Mouse (Mus musculus) G1E (cell line): ENCODE measurements around the gene Klhl2. TPM values are rescaled to one million over a fixed set of nuclear protein-coding genes. Genes with fewer than 3 reads are reported as not detected.

ENCODE experiments used
- ATAC-seq: 2 replicates; pipeline ENCODE4 v1.8.0; 2016; ENCODE audit warnings: mild to moderate bottlenecking; ENCODE audit not compliant: insufficient number of reproducible peaks, poor library complexity, low FRiP score, severe bottlenecking; ENCODE audit errors: extremely low read depth
- DNase-seq: peaks from one replicate; pipeline ENCODE4 v3.0.0; 2012; ENCODE audit warnings: low spot score
- H3K27me3 ChIP-seq: 2 replicates; pipeline ENCODE4 v1.6.1; 2012; ENCODE audit warnings: mild to moderate bottlenecking, low read length, inconsistent platforms; ENCODE audit not compliant: insufficient read depth
- H3K36me3 ChIP-seq: replicated peaks from 2 replicates; pipeline ENCODE3; 2012; ENCODE audit warnings: mild to moderate bottlenecking, inconsistent platforms
- H3K4me1 ChIP-seq: 2 replicates; pipeline ENCODE4 v1.6.1; 2012; ENCODE audit warnings: low read depth, low read length, inconsistent platforms, mixed read lengths; ENCODE audit not compliant: insufficient read depth
- H3K4me3 ChIP-seq: 2 replicates; pipeline ENCODE4 v1.5.1; 2012; ENCODE audit warnings: low read depth, mild to moderate bottlenecking, inconsistent platforms, low read length, moderate library complexity, mixed read lengths
- H3K9me3 ChIP-seq: replicated peaks from 2 replicates; pipeline ENCODE4 v1.6.1; 2012; ENCODE audit warnings: inconsistent platforms
- CTCF ChIP-seq: IDR thresholded peaks from 2 replicates; pipeline ENCODE4 v1.5.1; 2012; ENCODE audit warnings: low read depth, low read length, inconsistent platforms, mixed read lengths
- GATA1 ChIP-seq: IDR thresholded peaks from 2 replicates; pipeline ENCODE4 v1.6.1; 2012; ENCODE audit warnings: borderline replicate concordance, low read length, inconsistent platforms, mixed read lengths
- GATA2 ChIP-seq: IDR thresholded peaks from 2 replicates; pipeline ENCODE4 v1.6.1; 2012; ENCODE audit warnings: low read depth, low read length, inconsistent platforms, borderline replicate concordance
- POLR2AphosphoS5 ChIP-seq: IDR thresholded peaks from 2 replicates; pipeline ENCODE4 v1.6.1; 2012; ENCODE audit warnings: low read depth, low read length, inconsistent platforms; ENCODE audit not compliant: insufficient replicate concordance
- TAL1 ChIP-seq: conservative IDR thresholded peaks from 2 replicates; pipeline ENCODE4 v1.6.1; 2012; ENCODE audit warnings: low read depth, low read length, inconsistent platforms, mixed read lengths
- polyA plus RNA-seq: library from polyadenylated mRNA; stranded (reverse); fragments of >175 nt; gene quantifications from 2 replicates; pipeline ENCODE4 v1.2.3, GENCODE M21; 2012
- total RNA-seq, 2 experiments: library from RNA; stranded (forward) in 1 of 2; stranded (reverse) in 1 of 2; fragments of 200-1000 nt in 1 of 2; fragments of >200 nt in 1 of 2; fragmentation: Nextera tagmentation in 1 of 2; gene quantifications; 2 replicates each; pipeline ENCODE4 v1.2.3; 2014 to 2017

Gene Klhl2
- total and polyA plus RNA-seq, 3 experiments = 4.2 to 14.2 (median 8.6) TPM

GRCm38 (mm10) chr8:64826461-64826860 lies 23.4 kb downstream of the Klhl2 start:
- Histone ChIP-seq H3K4me3 (no peak overlapping the region), H3K36me3 (peaks cover 83% of the 10 kb centered on the region), H3K9me3 (no peaks in the 10 kb centered on the region), H3K27me3 (no peaks in the 10 kb centered on the region), H3K4me1 (no peaks in the 10 kb centered on the region; the same call in 1 of the 2 replicates)
- no peak for ATAC-seq
- no peak for DNase-seq
- TF ChIP-seq GATA2 = no peak
- TF ChIP-seq POLR2AphosphoS5 = no peak
- TF ChIP-seq GATA1 = no peak

DNA sequence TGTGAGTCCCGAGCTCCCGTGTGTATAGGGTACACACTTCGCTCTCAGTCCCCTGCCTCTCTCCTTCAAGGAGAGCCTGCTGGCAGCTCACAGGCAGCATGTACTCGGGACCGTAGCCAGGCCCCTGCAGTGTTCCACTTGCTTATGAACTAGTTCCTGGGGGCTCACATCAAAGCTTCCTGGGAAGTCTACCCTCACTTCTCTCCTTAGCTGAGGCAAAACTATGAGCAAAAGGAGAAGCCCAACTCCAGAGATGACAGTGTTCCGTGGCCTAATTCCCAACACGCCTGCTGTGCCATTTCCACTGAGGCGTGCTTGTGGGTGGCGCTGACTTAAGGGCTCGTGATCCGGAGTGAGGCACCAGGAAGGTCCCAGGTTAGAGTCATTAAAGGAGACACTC lies 25.9 kb downstream of the Klhl2 start:
- H3K36me3 ChIP-seq = peaks cover 78% of the 10 kb centered on the region

GRCm38 (mm10) chr8:64820940-64821339 lies 28.9 kb downstream of the Klhl2 start:
- ATAC-seq (no peak), DNase-seq (no peak)
- H3K9me3 ChIP-seq = no peaks in the 10 kb centered on the region
- H3K36me3 ChIP-seq = peaks cover 64% of the 10 kb centered on the region
- no peaks in the 10 kb centered on the region for H3K4me1 ChIP-seq
- H3K27me3 ChIP-seq = no peaks in the 10 kb centered on the region
- TF ChIP-seq POLR2AphosphoS5 (no peak), GATA2 (no peak), TAL1 (no peak), CTCF (no peak)
- H3K4me3 ChIP-seq = no peak overlapping the region

More for the DNA sequence above, 25.9 kb downstream of the Klhl2 start:
- ATAC-seq (no peak), DNase-seq (no peak)
- Histone ChIP-seq H3K4me3 (no peak overlapping the region), H3K9me3 (no peaks in the 10 kb centered on the region), H3K27me3 (no peaks in the 10 kb centered on the region), H3K4me1 (no peaks in the 10 kb centered on the region; the same call in 1 of the 2 replicates)
- TF ChIP-seq GATA1 = no peak
- no peak for TF ChIP-seq GATA2
- TF ChIP-seq TAL1 = no peak
- no peak for TF ChIP-seq CTCF
- no peak for TF ChIP-seq POLR2AphosphoS5

- Histone ChIP-seq H3K27me3 (no peaks in the 10 kb centered on the region), H3K36me3 (peaks cover 52% of the 10 kb centered on the region), H3K9me3 (no peaks in the 10 kb centered on the region), H3K4me1 (no peaks in the 10 kb centered on the region), H3K4me3 (no peak overlapping the region)
- TF ChIP-seq POLR2AphosphoS5 (no peak), GATA2 (no peak), GATA1 (no peak), CTCF (no peak), TAL1 (no peak)
- DNase-seq (no peak), ATAC-seq (no peak)
Measured at GRCm38 (mm10) chr8:64811790-64812189, 38.0 kb downstream of the Klhl2 start.

- TF ChIP-seq GATA2 (no peak), GATA1 (no peak), TAL1 (no peak), POLR2AphosphoS5 (no peak), CTCF (no peak)
- H3K36me3 ChIP-seq = peaks cover 51% of the 10 kb centered on the region
- DNase-seq = no peak
Measured at GRCm38 (mm10) chr8:64811083-64811482, 38.7 kb downstream of the Klhl2 start.

GRCm38 (mm10) chr8:64806558-64806957 lies 43.3 kb downstream of the Klhl2 start:
- no peaks in the 10 kb centered on the region for H3K27me3 ChIP-seq
- ATAC-seq (no peak), DNase-seq (no peak)
- H3K36me3 ChIP-seq = peaks cover 24% of the 10 kb centered on the region
- no peak for TF ChIP-seq POLR2AphosphoS5
- no peak for TF ChIP-seq CTCF
- no peak for TF ChIP-seq TAL1
- TF ChIP-seq GATA2 = no peak
- TF ChIP-seq GATA1 = no peak
- peaks cover 14% of the 10 kb centered on the region for H3K4me1 ChIP-seq
- no peak overlapping the region for H3K4me3 ChIP-seq
- H3K9me3 ChIP-seq = no peaks in the 10 kb centered on the region

More at GRCm38 (mm10) chr8:64811083-64811482, 38.7 kb downstream of the Klhl2 start:
- H3K27me3 ChIP-seq = no peaks in the 10 kb centered on the region
- H3K9me3 ChIP-seq = no peaks in the 10 kb centered on the region
- ATAC-seq = no peak
- H3K4me1 ChIP-seq = 0 out of 2 replicates have a peak, but pooled peaks cover under 1% of the 10 kb centered on the region
- H3K4me3 ChIP-seq = no peak overlapping the region

- no peak for ATAC-seq
- Histone ChIP-seq H3K36me3 (peaks cover 12% of the 10 kb centered on the region), H3K4me3 (no peak overlapping the region), H3K9me3 (no peaks in the 10 kb centered on the region), H3K27me3 (no peaks in the 10 kb centered on the region), H3K4me1 (peaks cover 14% of the 10 kb centered on the region)
- DNase-seq = no peak
- TF ChIP-seq CTCF = no peak
- no peak for TF ChIP-seq POLR2AphosphoS5
- TF ChIP-seq TAL1 = no peak
- no peak for TF ChIP-seq GATA2
- no peak for TF ChIP-seq GATA1
Measured at GRCm38 (mm10) chr8:64804971-64805370, 44.8 kb downstream of the Klhl2 start.
